ENCODE assay signal across 18 mouse cellular contexts in the genomic region with DNA sequence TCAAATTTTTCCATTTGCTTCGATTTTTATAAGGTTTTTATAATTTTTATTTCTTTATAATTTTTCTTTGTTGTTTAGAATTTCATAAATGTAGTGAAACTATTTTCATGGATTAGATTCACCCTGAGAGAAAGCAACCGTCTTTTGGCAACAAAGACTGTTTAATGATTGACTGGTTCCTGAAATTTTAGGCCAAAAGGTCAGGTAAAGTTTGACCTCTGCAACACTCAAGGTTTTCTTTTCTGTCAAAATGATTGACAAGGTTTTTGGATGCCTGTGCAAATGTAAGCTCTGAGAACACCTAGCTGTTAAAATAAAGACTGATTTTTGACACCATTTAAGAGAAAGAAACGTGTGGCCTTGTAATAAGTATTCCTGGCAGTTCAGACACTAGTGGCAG.
"Had no signal": no experiment of that assay in that cellular context is flagged by ENCODE, and none has a peak within 500 bp of the region (broad histone marks: within the 10 kb centered on the region; RNA-seq: fewer than 3 reads in every experiment).

No protein-coding gene starts in this region.

- ATAC-seq: lung, postnatal 0 days; midbrain, embryonic 16.5 days had no signal

- H3K4me2 ChIP-seq: lung, embryonic 15.5 days; midbrain, embryonic 12.5 days; neural tube, embryonic 12.5 days; stomach, embryonic 15.5 days had no signal

- H3K9ac ChIP-seq: lung, embryonic 15.5 days; midbrain, embryonic 12.5 days; neural tube, embryonic 12.5 days; stomach, embryonic 15.5 days had no signal

- H3K36me3 ChIP-seq: lung, embryonic 15.5 days; midbrain, embryonic 10.5 days; midbrain, embryonic 12.5 days; neural tube, embryonic 12.5 days; stomach, embryonic 15.5 days had no signal

- H3K9me3 ChIP-seq: lung, embryonic 15.5 days; megakaryocyte, embryonic 14.5 days; midbrain, embryonic 10.5 days; midbrain, embryonic 12.5 days; neural tube, embryonic 12.5 days; stomach, embryonic 15.5 days had no signal

- DNase-seq: lung, adult 2 months; lung, postnatal 14 days; lung, postnatal 36 days; midbrain, embryonic 14.5 days; right cerebral cortex, postnatal 14 days; thymus, adult 2 months; thymus, postnatal 25 days; thymus, postnatal 4 days had no signal

- H3K4me3 ChIP-seq: lung, embryonic 15.5 days; megakaryocyte, embryonic 14.5 days; midbrain, embryonic 10.5 days; midbrain, embryonic 12.5 days; neural tube, embryonic 12.5 days; stomach, embryonic 15.5 days had no signal

- H3K4me1 ChIP-seq: lung, embryonic 15.5 days; megakaryocyte, embryonic 14.5 days; midbrain, embryonic 10.5 days; midbrain, embryonic 12.5 days; neural tube, embryonic 12.5 days; stomach, embryonic 15.5 days had no signal

- H3K27me3 ChIP-seq: lung, embryonic 15.5 days; megakaryocyte, embryonic 14.5 days; midbrain, embryonic 12.5 days; neural tube, embryonic 12.5 days; stomach, embryonic 15.5 days had no signal

- H3K27ac ChIP-seq: lung, embryonic 15.5 days; macrophage; midbrain, embryonic 10.5 days; midbrain, embryonic 12.5 days; neural tube, embryonic 12.5 days; stomach, embryonic 15.5 days; stomach, postnatal 0 days had no signal
